Mouse (Mus musculus): ENCODE measurements around the gene Zfp507. TPM values are rescaled to one million over a fixed set of nuclear protein-coding genes. Genes with fewer than 3 reads are reported as not detected.
A peak's percentile ranks its signal among the peaks of the same experiment; 100 is the strongest.

Gene Zfp507
- polyA plus RNA-seq, 1 experiment from 2014 or later = 15.8 TPM

DNA sequence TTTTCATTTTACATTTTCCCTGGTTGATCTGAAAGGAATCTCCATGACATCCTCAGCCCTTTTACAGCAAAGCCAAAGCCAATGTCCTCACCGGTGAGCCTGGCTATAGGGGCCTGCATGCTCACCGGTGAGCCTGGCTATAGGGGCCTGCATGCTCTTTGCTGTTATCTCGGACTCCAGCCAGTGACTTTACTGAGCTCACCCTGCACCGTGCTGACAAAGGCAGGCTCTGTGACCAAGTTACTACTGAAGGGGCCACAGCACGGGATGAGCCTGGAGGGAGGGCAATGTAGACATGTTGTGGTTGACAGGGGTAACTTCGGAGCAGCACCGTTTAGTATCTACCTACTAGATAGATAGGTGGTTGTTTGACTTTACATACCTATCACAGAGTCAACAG, 32.7 kb downstream of the Zfp507 start:
- no peak for DNase-seq (ENCODE audit: low spot score)
- Histone ChIP-seq H3K9me3 (ENCODE audit: control insufficient read depth, low read length) (no peaks in the 10 kb centered on the region), H3K4me2 (ENCODE audit: low read depth) (no peak overlapping the region), H3K4me3 (ENCODE audit: low read depth, low read length) (no peak overlapping the region), H3K27ac (ENCODE audit: low read depth, low read length) (no peak overlapping the region), H3K36me3 (ENCODE audit: control insufficient read depth, insufficient read depth, low read length) (peaks cover 1% of the 10 kb centered on the region; the same call in 1 of the 2 replicates), H3K4me1 (ENCODE audit: control insufficient read depth, insufficient read depth, low read length) (no peaks in the 10 kb centered on the region), H3K27me3 (ENCODE audit: control insufficient read depth, insufficient read depth, low read length) (no peaks in the 10 kb centered on the region), H3K9ac (ENCODE audit: low read length) (no peak overlapping the region)
- 90% methylated on average over 7 of the region's 7 CpGs for WGBS
- no peak for ATAC-seq (ENCODE audit: insufficient read depth, low FRiP score, low TSS enrichment)

- H3K4me2 ChIP-seq (ENCODE audit: low read depth) = no peak overlapping the region
- H3K9me3 ChIP-seq (ENCODE audit: control insufficient read depth, low read length) = no peaks in the 10 kb centered on the region
- WGBS = 93% methylated on average over 11 of the region's 11 CpGs
- no peak overlapping the region for H3K27ac ChIP-seq (ENCODE audit: low read depth, low read length)
- H3K4me3 ChIP-seq (ENCODE audit: low read depth, low read length) = no peak overlapping the region
- H3K9ac ChIP-seq (ENCODE audit: low read length) = no peak overlapping the region
- no peak for ATAC-seq (ENCODE audit: insufficient read depth, low FRiP score, low TSS enrichment)
- no peaks in the 10 kb centered on the region for H3K36me3 ChIP-seq (ENCODE audit: control insufficient read depth, insufficient read depth, low read length)
- no peaks in the 10 kb centered on the region for H3K27me3 ChIP-seq (ENCODE audit: control insufficient read depth, insufficient read depth, low read length)
- no peaks in the 10 kb centered on the region for H3K4me1 ChIP-seq (ENCODE audit: control insufficient read depth, insufficient read depth, low read length)
- no peak for DNase-seq (ENCODE audit: low spot score)
Measured at GRCm38 (mm10) chr7:35764461-35764860, 38.3 kb downstream of the Zfp507 start.

DNA sequence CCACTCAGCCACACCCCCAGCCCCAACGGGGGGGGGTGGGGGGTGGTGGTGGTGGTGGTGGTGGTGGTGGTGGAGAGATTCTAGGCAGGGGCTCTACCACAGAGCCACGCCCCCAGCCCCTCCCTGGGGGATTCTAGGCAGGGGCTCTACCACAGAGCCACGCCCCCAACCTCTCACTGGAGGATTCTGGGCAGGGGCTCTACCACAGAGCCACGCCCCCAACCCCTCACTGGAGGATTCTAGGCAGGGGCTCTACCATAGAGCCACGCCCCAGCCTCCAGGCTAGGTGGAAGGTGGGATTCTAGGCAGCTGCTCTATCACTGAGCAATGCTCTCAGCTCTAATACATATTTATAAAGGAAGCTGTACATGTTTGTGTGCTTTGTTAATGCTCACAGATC, 41.0 kb downstream of the Zfp507 start:
- Histone ChIP-seq H3K9me3 (ENCODE audit: control insufficient read depth, low read length) (no peaks in the 10 kb centered on the region), H3K9ac (ENCODE audit: low read length) (no peak overlapping the region)
- WGBS = 67% methylated on average over 5 of the region's 5 CpGs

GRCm38 (mm10) chr7:35759602-35760001, 43.2 kb downstream of the Zfp507 start:
- no peak for ATAC-seq (ENCODE audit: insufficient read depth, low FRiP score, low TSS enrichment)
- H3K36me3 ChIP-seq (ENCODE audit: control insufficient read depth, insufficient read depth, low read length) = no peaks in the 10 kb centered on the region
- H3K4me2 ChIP-seq (ENCODE audit: low read depth) = no peak overlapping the region
- H3K4me1 ChIP-seq (ENCODE audit: control insufficient read depth, insufficient read depth, low read length) = no peaks in the 10 kb centered on the region
- WGBS = 16% methylated on average over 2 of the region's 2 CpGs
- no peak overlapping the region for H3K27ac ChIP-seq (ENCODE audit: low read depth, low read length)
- H3K9ac ChIP-seq (ENCODE audit: low read length) = no peak overlapping the region
- H3K4me3 ChIP-seq (ENCODE audit: low read depth, low read length) = no peak overlapping the region
- H3K9me3 ChIP-seq (ENCODE audit: control insufficient read depth, low read length) = no peaks in the 10 kb centered on the region
- peak; percentile 26 for DNase-seq (ENCODE audit: low spot score)
- H3K27me3 ChIP-seq (ENCODE audit: control insufficient read depth, insufficient read depth, low read length) = no peaks in the 10 kb centered on the region

More for the DNA sequence above, 41.0 kb downstream of the Zfp507 start:
- H3K36me3 ChIP-seq (ENCODE audit: control insufficient read depth, insufficient read depth, low read length) = no peaks in the 10 kb centered on the region
- no peaks in the 10 kb centered on the region for H3K27me3 ChIP-seq (ENCODE audit: control insufficient read depth, insufficient read depth, low read length)
- no peak overlapping the region for H3K4me3 ChIP-seq (ENCODE audit: low read depth, low read length)
- no peak overlapping the region for H3K27ac ChIP-seq (ENCODE audit: low read depth, low read length)
- ATAC-seq (ENCODE audit: insufficient read depth, low FRiP score, low TSS enrichment) (no peak), DNase-seq (ENCODE audit: low spot score) (no peak)
- no peak overlapping the region for H3K4me2 ChIP-seq (ENCODE audit: low read depth)
- no peaks in the 10 kb centered on the region for H3K4me1 ChIP-seq (ENCODE audit: control insufficient read depth, insufficient read depth, low read length)

- ATAC-seq (ENCODE audit: insufficient read depth, low FRiP score, low TSS enrichment) = no peak
- Histone ChIP-seq H3K27me3 (ENCODE audit: control insufficient read depth, insufficient read depth, low read length) (no peaks in the 10 kb centered on the region), H3K9me3 (ENCODE audit: control insufficient read depth, low read length) (no peaks in the 10 kb centered on the region), H3K4me3 (ENCODE audit: low read depth, low read length) (no peak overlapping the region), H3K27ac (ENCODE audit: low read depth, low read length) (no peak overlapping the region), H3K9ac (ENCODE audit: low read length) (no peak overlapping the region), H3K4me2 (ENCODE audit: low read depth) (no peak overlapping the region), H3K36me3 (ENCODE audit: control insufficient read depth, insufficient read depth, low read length) (no peaks in the 10 kb centered on the region), H3K4me1 (ENCODE audit: control insufficient read depth, insufficient read depth, low read length) (no peaks in the 10 kb centered on the region)
- no peak for DNase-seq (ENCODE audit: low spot score)
- whole genome bisulfite sequencing = 40% methylated on average over 14 of the region's 14 CpGs
Measured at GRCm38 (mm10) chr7:35756510-35757440, 46.0 kb downstream of the Zfp507 start.

- H3K27me3 ChIP-seq (ENCODE audit: control insufficient read depth, insufficient read depth, low read length) = no peaks in the 10 kb centered on the region
- H3K4me1 ChIP-seq (ENCODE audit: control insufficient read depth, insufficient read depth, low read length) = no peaks in the 10 kb centered on the region
- peak overlapping the region; percentile 97 for H3K4me2 ChIP-seq (ENCODE audit: low read depth)
- peak overlapping the region; percentile 74 for H3K9ac ChIP-seq (ENCODE audit: low read length)
- H3K27ac ChIP-seq (ENCODE audit: low read depth, low read length) = no peak overlapping the region
- WGBS = 70% methylated on average over 4 of the region's 4 CpGs
- H3K9me3 ChIP-seq (ENCODE audit: control insufficient read depth, low read length) = no peaks in the 10 kb centered on the region
- DNase-seq (ENCODE audit: low spot score) (no peak), ATAC-seq (ENCODE audit: insufficient read depth, low FRiP score, low TSS enrichment) (no peak)
- peak overlapping the region; percentile 85 for H3K4me3 ChIP-seq (ENCODE audit: low read depth, low read length)
- H3K36me3 ChIP-seq (ENCODE audit: control insufficient read depth, insufficient read depth, low read length) = no peaks in the 10 kb centered on the region
Measured at GRCm38 (mm10) chr7:35754886-35755168, 48.0 kb downstream of the Zfp507 start.

DNA sequence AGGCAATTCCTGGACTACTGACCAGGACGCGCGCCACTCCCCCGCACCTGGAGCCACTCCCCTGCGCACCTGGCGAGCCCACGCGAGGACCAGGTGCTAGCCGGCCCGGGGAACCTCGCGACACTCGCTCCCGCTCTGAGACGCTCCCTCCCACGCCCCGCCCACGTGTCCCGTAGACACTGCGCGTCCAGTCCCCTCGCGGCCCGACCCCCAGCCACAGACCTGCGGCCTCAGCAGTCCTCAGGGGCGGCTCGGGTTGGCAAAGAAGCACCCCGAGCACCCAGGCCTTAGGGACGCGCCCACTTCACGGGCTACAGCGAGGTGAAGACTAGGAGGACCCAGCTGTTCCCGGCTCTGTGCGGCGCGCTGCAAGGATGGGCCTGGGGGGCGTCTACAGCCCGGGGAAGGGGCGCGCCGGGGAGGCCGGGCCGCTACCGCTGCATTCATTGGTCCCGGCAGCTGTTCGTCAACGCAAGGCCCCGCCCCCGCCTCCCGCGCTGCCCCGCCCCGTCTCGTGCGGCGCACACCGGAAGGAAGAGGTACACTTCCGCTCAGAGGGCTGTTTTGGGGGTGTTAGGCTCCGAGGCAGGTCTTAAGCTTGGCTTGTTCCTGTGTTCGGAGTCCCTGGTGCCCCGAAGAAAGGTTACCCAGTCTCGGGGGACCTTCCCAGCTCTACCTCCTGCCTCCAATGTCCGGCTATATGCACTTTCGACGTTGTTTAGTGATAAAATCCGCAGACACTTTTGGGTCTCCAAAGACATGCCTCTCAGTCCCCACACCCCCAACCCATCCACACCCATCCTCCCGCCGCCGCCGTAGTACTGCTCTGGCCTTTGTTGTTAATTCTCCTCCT, 48.5 kb downstream of the Zfp507 start, which contains the start of gene Dpy19l3:
Gene Dpy19l3 (minus strand): TSS at position 422 of the 853 bp plus-strand sequence.
- no peaks in the 10 kb centered on the region for H3K4me1 ChIP-seq (ENCODE audit: control insufficient read depth, insufficient read depth, low read length)
- WGBS = 1% methylated on average over 55 of the region's 70 CpGs
- peak within 1 kb of the TSS; percentile 74 for H3K9ac ChIP-seq (ENCODE audit: low read length)
- H3K4me2 ChIP-seq (ENCODE audit: low read depth) = peak within 1 kb of the TSS; percentile 97
- peak; percentile 98 for ATAC-seq (ENCODE audit: insufficient read depth, low FRiP score, low TSS enrichment)
- no peaks in the 10 kb centered on the region for H3K9me3 ChIP-seq (ENCODE audit: control insufficient read depth, low read length)
- H3K36me3 ChIP-seq (ENCODE audit: control insufficient read depth, insufficient read depth, low read length) = no peaks in the 10 kb centered on the region
- H3K27me3 ChIP-seq (ENCODE audit: control insufficient read depth, insufficient read depth, low read length) = no peaks in the 10 kb centered on the region
- 0 out of 2 replicates have a peak within 1 kb of the TSS, but pooled peaks have one; percentile 10 for H3K27ac ChIP-seq (ENCODE audit: low read depth, low read length)
- DNase-seq (ENCODE audit: low spot score) = peak; percentile 92
- peak within 1 kb of the TSS; percentile 85 for H3K4me3 ChIP-seq (ENCODE audit: low read depth, low read length)

DNA sequence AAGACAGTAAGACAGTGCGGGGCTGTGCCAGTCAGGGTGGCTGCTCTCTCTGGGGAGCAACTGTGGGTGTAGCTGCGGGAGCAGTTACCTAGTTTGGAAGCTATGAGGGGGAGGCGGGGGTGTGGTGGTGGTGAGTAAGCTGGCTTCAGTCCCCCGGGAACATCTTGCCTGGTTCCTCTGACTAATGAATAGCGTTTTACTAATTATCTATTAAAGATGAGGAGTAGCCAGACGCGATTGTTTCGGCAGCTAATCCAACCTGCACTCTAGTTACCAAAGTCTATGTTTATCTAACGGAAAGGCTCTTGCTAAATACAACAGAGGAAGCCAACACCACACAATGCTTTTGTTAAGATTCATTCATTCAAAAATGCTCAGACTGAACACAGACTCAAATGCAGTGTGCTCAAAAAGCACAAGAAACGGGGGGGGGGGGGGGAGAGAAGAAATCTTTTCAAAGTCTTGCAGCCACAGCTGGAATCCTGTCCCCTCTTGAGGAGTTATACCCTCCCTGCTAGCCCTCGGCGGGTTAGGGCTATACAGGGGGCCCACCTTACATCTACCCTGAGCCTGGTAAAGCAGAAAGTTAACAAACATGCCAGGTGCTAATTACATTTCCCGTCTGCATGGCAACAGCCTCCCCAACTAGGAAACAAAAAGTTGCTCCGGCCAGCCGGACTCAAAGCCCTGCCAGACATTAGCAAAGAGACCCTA, 49.3 kb downstream of the Zfp507 start:
- 8% methylated on average over 15 of the region's 15 CpGs for WGBS

More for the DNA sequence above, 49.3 kb downstream of the Zfp507 start:
- H3K4me1 ChIP-seq (ENCODE audit: control insufficient read depth, insufficient read depth, low read length) = no peaks in the 10 kb centered on the region
- H3K36me3 ChIP-seq (ENCODE audit: control insufficient read depth, insufficient read depth, low read length) = peaks cover 4% of the 10 kb centered on the region; the same call in 1 of the 2 replicates
- no peaks in the 10 kb centered on the region for H3K27me3 ChIP-seq (ENCODE audit: control insufficient read depth, insufficient read depth, low read length)
- H3K27ac ChIP-seq (ENCODE audit: low read depth, low read length) = no peak overlapping the region
- no peaks in the 10 kb centered on the region for H3K9me3 ChIP-seq (ENCODE audit: control insufficient read depth, low read length)
- DNase-seq (ENCODE audit: low spot score) (no peak), ATAC-seq (ENCODE audit: insufficient read depth, low FRiP score, low TSS enrichment) (peak; percentile 45; the same call in 1 of the 2 replicates)
- H3K4me2 ChIP-seq (ENCODE audit: low read depth) = peak overlapping the region; percentile 97
- peak overlapping the region; percentile 85 for H3K4me3 ChIP-seq (ENCODE audit: low read depth, low read length)
- peak overlapping the region; percentile 74 for H3K9ac ChIP-seq (ENCODE audit: low read length)

All from neural tube, embryonic 11.5 days (tissue).